Mouse (Mus musculus) gastrocnemius, postnatal 25 days (tissue): Measurements from ENCODE around the gene Isoc2a. TPM values are rescaled to one million over a fixed set of nuclear protein-coding genes. Genes with fewer than 3 reads are reported as not detected.

ENCODE experiments used
- DNase-seq: peaks from one replicate; pipeline ENCODE4 v3.0.0; 2022
- total RNA-seq, 2 experiments: library from RNA; stranded (reverse); gene quantifications; 1 replicate in 1 of 2; 2 replicates in 1 of 2; pipeline ENCODE4 v1.2.3; 2021

The Isoc2a gene
- total RNA-seq, 2 experiments from 2014 or later = 21.4 to 24.3 TPM

- DNase-seq = no peak
Observed at GRCm38 (mm10) chr7:4918681-4919080, 41.7 kb downstream of the Isoc2a start.

- DNase-seq = no peak
Observed at GRCm38 (mm10) chr7:4919096-4919495, 42.1 kb downstream of the Isoc2a start.

GRCm38 (mm10) chr7:4919971-4920370 lies 43.0 kb downstream of the Isoc2a start:
- no peak for DNase-seq

GRCm38 (mm10) chr7:4920496-4920895 lies 43.5 kb downstream of the Isoc2a start:
- no peak for DNase-seq

- no peak for DNase-seq
Observed at GRCm38 (mm10) chr7:4920976-4921823, 44.2 kb downstream of the Isoc2a start.

GRCm38 (mm10) chr7:4921824-4922482 lies 45.0 kb downstream of the Isoc2a start, which contains the start of gene Nat14:
Nat14 (plus strand) TSS chr7:4922028.
- no peak for DNase-seq

- peak; percentile 62 for DNase-seq
Observed at GRCm38 (mm10) chr7:4922508-4922907, 45.6 kb downstream of the Isoc2a start.

- DNase-seq = no peak
Observed at GRCm38 (mm10) chr7:4922931-4923565, 46.1 kb downstream of the Isoc2a start.

GRCm38 (mm10) chr7:4923586-4924364 lies 46.8 kb downstream of the Isoc2a start:
- DNase-seq = peak; percentile 77

GRCm38 (mm10) chr7:4924483-4924882 lies 47.5 kb downstream of the Isoc2a start:
- no peak for DNase-seq

GRCm38 (mm10) chr7:4924891-4925301 lies 47.9 kb downstream of the Isoc2a start:
- DNase-seq = peak; percentile 74

GRCm38 (mm10) chr7:4925441-4926381 lies 48.8 kb downstream of the Isoc2a start, which contains the start of gene Ssc5d:
Ssc5d (plus strand) TSS chr7:4925785.
- DNase-seq = peak; percentile 85

GRCm38 (mm10) chr7:4926849-4927248 lies 49.9 kb downstream of the Isoc2a start:
- no peak for DNase-seq

GRCm38 (mm10) chr7:4927711-4928110 lies 50.8 kb downstream of the Isoc2a start:
- DNase-seq = no peak

GRCm38 (mm10) chr7:4928323-4928722 lies 51.4 kb downstream of the Isoc2a start:
- no peak for DNase-seq

- no peak for DNase-seq
Observed at GRCm38 (mm10) chr7:4933103-4933502, 56.1 kb downstream of the Isoc2a start.

GRCm38 (mm10) chr7:4934160-4934914 lies 57.4 kb downstream of the Isoc2a start:
- no peak for DNase-seq

GRCm38 (mm10) chr7:4936832-4937231 lies 59.9 kb downstream of the Isoc2a start:
- DNase-seq = no peak

- DNase-seq = no peak
Observed at GRCm38 (mm10) chr7:4937392-4937791, 60.4 kb downstream of the Isoc2a start.

GRCm38 (mm10) chr7:4938456-4938855 lies 61.5 kb downstream of the Isoc2a start:
- DNase-seq = no peak
